Mouse (Mus musculus) neural tube, embryonic 10.5 days (tissue): ENCODE measurements around the gene Klk13.
"Not testable (repeated sequence)": the region's sequence is repeated elsewhere in the genome, so short reads cannot be mapped to it uniquely, and the experiment has no call there.

Experiments
- DNase-seq: peaks from one replicate; pipeline ENCODE4 v3.0.0-alpha.2; 2017; ENCODE audit warnings: low spot score; ENCODE audit errors: extremely low spot score

The Klk13 gene

GRCm38 (mm10) chr7:43712267-43712666 lies at the start of gene Klk13:
Klk13 (plus strand) TSS chr7:43712567.
- DNase-seq: no peak

- DNase-seq: no peak
These were observed 49.6 kb upstream of the Klk13 start for GRCm38 (mm10) chr7:43662804-43663203.

DNA sequence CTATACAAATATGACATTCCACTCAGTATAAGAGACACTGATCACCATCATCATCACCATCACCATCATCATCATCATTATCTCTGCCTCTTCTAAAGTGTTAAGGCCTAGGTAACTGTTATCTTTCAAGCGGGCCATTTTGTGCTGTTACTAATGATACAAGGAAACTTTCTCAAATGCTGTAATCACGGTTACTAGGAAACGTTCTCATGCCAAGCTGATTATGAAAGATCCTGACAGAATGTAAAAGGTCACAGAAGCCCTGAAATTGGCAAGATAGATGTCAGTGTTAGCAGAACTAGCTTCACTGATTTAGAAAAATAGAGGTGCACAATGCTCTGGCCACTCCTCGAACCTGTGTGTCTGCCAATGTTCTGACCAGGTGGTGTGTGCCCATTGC lies 45.1 kb upstream of the Klk13 start:
- DNase-seq: not testable (repeated sequence)

GRCm38 (mm10) chr7:43668582-43668981 lies 43.8 kb upstream of the Klk13 start:
- DNase-seq: peak; percentile 23

DNA sequence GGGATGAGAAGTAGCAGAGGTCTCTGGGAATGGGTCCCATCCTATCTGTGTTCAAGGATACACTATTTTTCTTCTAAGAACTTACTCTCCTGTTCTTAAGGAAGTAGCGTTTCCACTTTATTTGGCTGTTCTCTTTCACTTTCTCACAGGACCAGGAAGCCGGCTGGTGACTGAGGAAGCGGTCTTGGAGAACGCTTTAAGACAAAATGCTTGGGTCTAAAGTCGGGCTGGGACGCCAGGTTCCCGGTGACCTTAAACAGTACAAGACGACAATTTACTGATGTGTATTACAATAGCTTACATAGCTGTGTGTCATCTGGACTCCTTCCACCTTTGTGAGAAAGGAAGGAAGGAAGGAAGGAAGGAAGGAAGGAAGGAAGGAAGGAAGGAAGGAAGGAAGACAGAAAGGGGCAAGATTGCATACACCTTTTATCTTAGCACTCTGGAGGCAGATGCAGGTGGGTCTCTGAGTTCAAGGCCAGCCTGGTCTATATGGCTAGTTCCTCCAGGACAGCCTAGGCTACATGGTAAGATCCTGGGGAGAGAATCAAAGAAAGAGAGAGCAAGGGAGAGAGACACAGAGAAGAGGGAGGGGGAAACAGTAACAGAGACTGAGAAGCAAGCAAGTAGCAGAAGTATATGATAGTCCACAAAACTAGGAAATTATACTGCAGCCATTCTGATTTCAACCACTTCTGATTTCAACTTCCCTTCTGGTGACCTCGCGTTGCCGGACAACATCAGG lies 41.1 kb upstream of the Klk13 start:
- DNase-seq: no peak

- DNase-seq: peak; percentile 73
These were observed 40.4 kb upstream of the Klk13 start, which contains the start of gene Ctu1 for GRCm38 (mm10) chr7:43671809-43672580. Ctu1 (plus strand) TSS chr7:43672016.

- peak; percentile 43 for DNase-seq
These were observed 39.6 kb upstream of the Klk13 start for GRCm38 (mm10) chr7:43672581-43673260.

DNA sequence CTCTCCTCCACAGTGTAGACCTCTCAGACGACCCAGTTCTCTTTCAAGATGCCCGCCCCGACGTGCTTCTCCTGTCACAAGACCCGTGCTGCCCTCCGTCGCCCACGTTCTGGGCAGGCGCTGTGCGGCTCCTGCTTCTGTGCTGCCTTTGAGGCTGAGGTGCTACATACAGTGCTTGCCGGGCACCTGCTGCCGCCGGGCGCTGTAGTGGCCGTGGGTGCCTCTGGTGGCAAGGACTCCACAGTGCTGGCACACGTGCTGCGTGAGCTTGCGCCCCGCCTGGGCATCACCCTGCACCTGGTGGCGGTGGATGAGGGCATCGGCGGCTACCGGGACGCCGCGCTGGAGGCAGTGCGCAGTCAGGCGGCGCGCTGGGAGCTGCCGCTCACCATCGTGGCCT lies 37.3 kb upstream of the Klk13 start:
- no peak for DNase-seq

- peak; percentile 30 for DNase-seq
These were observed 33.9 kb upstream of the Klk13 start for GRCm38 (mm10) chr7:43678517-43678916.

- peak; percentile 71 for DNase-seq
These were observed 31.4 kb upstream of the Klk13 start for GRCm38 (mm10) chr7:43680960-43681359.

- not testable (repeated sequence) for DNase-seq
These were observed 29.9 kb upstream of the Klk13 start for GRCm38 (mm10) chr7:43682511-43682910.

- DNase-seq: no peak
These were observed 27.3 kb upstream of the Klk13 start for GRCm38 (mm10) chr7:43685088-43685487.

DNA sequence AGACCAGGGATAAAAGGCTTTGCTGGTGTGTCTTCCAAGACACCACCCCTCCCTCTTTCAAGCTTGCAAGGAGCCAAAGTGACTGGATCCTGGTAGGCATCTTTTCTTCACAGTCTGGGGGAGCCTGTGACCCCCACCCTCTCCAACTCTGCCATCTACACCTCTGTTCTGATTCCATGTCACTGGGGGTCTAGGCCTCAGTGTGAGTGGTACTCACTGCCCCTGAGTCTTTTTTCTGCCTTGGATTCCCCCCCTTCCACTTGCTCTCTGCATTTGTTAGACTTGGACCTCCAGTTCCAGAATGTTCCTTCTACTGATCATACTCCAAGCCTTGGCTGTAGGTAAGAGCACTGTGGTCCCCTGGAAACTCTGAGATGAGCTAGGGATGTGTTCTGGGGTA lies 22.2 kb upstream of the Klk13 start, which contains the start of gene Klk14:
TSS of gene Klk14 (plus strand) at position 301 of the 400 bp plus-strand sequence.
- DNase-seq: no peak

DNA sequence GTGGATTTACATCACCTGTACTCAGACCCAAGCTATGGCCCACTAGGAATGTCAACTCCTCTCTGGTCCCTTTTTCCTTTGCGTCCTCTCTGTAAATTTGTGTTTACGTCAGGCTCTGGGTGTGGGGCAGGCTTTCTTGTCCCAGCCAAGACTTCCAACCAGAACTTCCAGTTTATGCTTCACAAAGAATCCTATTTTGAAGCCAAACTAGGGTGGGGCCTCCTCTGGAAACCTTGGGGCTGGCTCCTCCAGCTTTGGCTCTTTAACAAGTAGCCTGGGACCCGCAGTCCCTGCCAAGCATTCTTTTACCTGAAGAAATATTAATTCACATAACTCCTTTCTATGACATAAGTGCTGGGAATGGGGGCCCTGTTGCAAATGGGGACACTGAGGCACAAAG lies 2.3 kb upstream of the Klk13 start:
- no peak for DNase-seq

- peak; percentile 15 for DNase-seq
These were observed 550 bp downstream of the Klk13 start for GRCm38 (mm10) chr7:43712917-43713316.

DNA sequence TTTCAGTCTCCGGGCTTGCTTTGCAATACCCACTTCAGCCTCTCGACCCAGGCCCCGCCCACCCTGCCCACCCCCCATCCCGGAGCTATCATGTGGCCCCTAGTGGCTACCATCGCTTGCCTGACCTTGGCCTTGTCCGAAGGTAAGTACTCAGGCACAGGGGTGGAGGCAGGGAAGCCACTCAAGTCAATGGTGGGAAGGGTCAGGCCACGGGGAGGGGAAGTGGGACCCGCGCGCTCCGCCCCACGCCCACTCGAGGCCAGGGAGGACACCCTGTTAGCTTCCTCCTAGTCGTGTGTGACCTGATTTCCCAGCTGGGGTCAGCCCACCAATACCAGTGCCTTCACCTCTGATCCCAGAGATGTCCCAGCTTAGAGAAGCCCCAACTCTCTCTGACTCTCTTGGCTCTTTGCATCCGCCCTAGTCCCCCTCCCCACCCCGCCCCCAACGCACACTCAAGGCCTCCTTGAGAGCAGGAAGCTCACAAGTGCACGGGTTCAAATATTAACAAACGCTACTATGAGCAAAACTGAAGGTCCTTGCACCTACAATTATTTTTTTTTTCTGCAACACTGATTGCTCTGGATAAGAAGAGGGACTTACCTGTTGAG lies 1.5 kb downstream of the Klk13 start:
- peak; percentile 13 for DNase-seq

- DNase-seq: no peak
These were observed 35.4 kb downstream of the Klk13 start for GRCm38 (mm10) chr7:43747788-43748187.

DNA sequence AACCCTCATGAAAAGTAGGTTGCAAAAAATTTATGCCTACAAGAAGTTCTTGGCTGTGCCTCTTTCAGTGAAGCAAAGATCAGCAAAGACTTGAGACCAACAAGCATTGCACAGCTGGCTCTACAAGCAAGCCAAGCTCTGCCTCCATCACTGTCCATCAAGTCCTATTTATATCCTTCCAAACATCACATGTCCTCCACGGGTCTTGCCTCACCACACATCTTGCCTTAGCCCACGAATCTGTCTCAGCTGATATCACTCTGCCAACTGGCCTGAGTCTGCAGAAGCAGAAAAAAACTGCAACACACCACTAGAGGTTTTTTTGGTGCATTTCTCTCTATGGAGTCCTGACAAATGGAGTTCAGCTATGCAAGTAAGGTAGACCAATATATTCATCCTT lies 40.4 kb downstream of the Klk13 start:
- DNase-seq: no peak

- peak; percentile 9 for DNase-seq
These were observed 54.1 kb downstream of the Klk13 start for GRCm38 (mm10) chr7:43766484-43766883.

DNA sequence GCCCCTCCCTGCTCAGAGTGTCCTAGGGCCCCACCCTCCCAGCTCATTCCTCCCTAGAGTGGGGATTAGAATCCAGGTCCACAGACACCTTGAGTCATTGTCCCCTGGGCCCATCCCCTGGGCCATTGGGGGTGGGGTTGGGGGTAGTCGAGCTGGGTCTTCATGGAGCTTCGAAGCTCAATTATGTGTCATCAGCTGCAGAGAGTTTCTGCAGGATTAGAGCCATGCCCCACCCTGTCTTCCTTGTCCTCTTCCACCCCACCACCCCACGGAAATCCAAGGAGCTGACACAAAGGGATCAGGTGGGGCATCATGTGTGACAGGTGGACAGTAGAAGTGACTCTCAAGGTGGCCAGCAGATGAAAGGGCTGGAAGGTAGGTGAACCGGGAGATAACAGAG lies 56.2 kb downstream of the Klk13 start, which contains the start of gene Klk12:
TSS of gene Klk12 (plus strand) at position 301 of the 400 bp plus-strand sequence.
- DNase-seq: peak; percentile 3

- peak; percentile 2 for DNase-seq
These were observed 57.3 kb downstream of the Klk13 start for GRCm38 (mm10) chr7:43769636-43770035.
